Mouse (Mus musculus) limb, embryonic 12.5 days (tissue): Measurements from ENCODE around the gene Rwdd3. TPM values are rescaled to one million over a fixed set of nuclear protein-coding genes. Genes with fewer than 3 reads are reported as not detected.

Experiments used
- ATAC-seq: fragments of 200-750 bp; cut with Nextera tagmentation; 2 replicates; pipeline ENCODE4 v1.8.0; 2017; ENCODE audit warnings: low read depth, moderate TSS enrichment; ENCODE audit not compliant: insufficient number of reproducible peaks, insufficient read depth, low FRiP score, low TSS enrichment
- H3K27ac ChIP-seq: fragments of 300-500 bp; sonication (generic); 2 replicates; pipeline ENCODE4 v1.5.1; 2016; ENCODE audit warnings: mild to moderate bottlenecking, moderate library complexity
- H3K27me3 ChIP-seq: fragments of 300-500 bp; sonication (generic); 2 replicates; pipeline ENCODE4 v1.6.1; 2016; ENCODE audit warnings: mild to moderate bottlenecking, moderate library complexity
- H3K36me3 ChIP-seq: fragments of 300-500 bp; sonication (generic); 2 replicates; pipeline ENCODE4 v1.6.1; 2016; ENCODE audit warnings: mild to moderate bottlenecking, moderate library complexity
- H3K4me1 ChIP-seq: fragments of 300-500 bp; sonication (generic); replicated peaks from 2 replicates; pipeline ENCODE4 v1.6.1; 2016
- H3K4me2 ChIP-seq: fragments of 300-500 bp; sonication (generic); 2 replicates; pipeline ENCODE4 v1.6.1; 2016; ENCODE audit warnings: mild to moderate bottlenecking, moderate library complexity
- H3K4me3 ChIP-seq: fragments of 300-500 bp; sonication (generic); replicated peaks from 2 replicates; pipeline ENCODE4 v1.5.1; 2016; ENCODE audit warnings: mild to moderate bottlenecking
- H3K9ac ChIP-seq: fragments of 300-500 bp; sonication (generic); replicated peaks from 2 replicates; pipeline ENCODE4 v1.6.1; 2016; ENCODE audit warnings: mild to moderate bottlenecking, moderate library complexity
- H3K9me3 ChIP-seq: fragments of 300-500 bp; sonication (generic); 2 replicates; pipeline ENCODE4 v1.6.1; 2016; ENCODE audit warnings: mild to moderate bottlenecking, moderate library complexity
- WGBS: fragments of 180-500 bp; shearing (Covaris S2); methylation state at CpG from one replicate; pipeline ENCODE4 v1.1.7; 2016; 5-methylcytosine and 5-hydroxymethylcytosine counted together
- polyA plus RNA-seq: library from polyadenylated mRNA; unstranded; fragments of >200 nt; fragmentation: Nextera tagmentation; extraction: Ambion mirVana; gene quantifications from 2 replicates; pipeline ENCODE4 v1.2.1, GENCODE M21; 2016

The Rwdd3 gene
- polyA plus RNA-seq, 1 experiment from 2014 or later = 6.5 TPM

GRCm38 (mm10) chr3:121159566-121159965, 11.9 kb downstream of the Rwdd3 start:
- ATAC-seq = 0 out of 2 replicates have a peak, but pooled peaks have one; percentile 9
- no peaks in the 10 kb centered on the region for H3K27me3 ChIP-seq
- WGBS = 75% methylated on average over 10 of the region's 10 CpGs
- no peaks in the 10 kb centered on the region for H3K36me3 ChIP-seq
- H3K4me2 ChIP-seq = no peak overlapping the region
- no peak overlapping the region for H3K9ac ChIP-seq
- no peak overlapping the region for H3K27ac ChIP-seq
- H3K4me3 ChIP-seq = no peak overlapping the region
- H3K9me3 ChIP-seq = no peaks in the 10 kb centered on the region
- H3K4me1 ChIP-seq = peaks cover 30% of the 10 kb centered on the region

- Histone ChIP-seq H3K4me3 (no peak overlapping the region), H3K9me3 (no peaks in the 10 kb centered on the region), H3K9ac (no peak overlapping the region), H3K36me3 (no peaks in the 10 kb centered on the region), H3K4me1 (peaks cover 30% of the 10 kb centered on the region), H3K27ac (no peak overlapping the region), H3K4me2 (no peak overlapping the region), H3K27me3 (no peaks in the 10 kb centered on the region)
- WGBS = 91% methylated on average over 16 of the region's 16 CpGs
- no peak for ATAC-seq
These were observed 12.6 kb downstream of the Rwdd3 start for GRCm38 (mm10) chr3:121158901-121159351.

GRCm38 (mm10) chr3:121157546-121158330, 13.8 kb downstream of the Rwdd3 start:
- no peaks in the 10 kb centered on the region for H3K36me3 ChIP-seq

GRCm38 (mm10) chr3:121156451-121157186, 14.9 kb downstream of the Rwdd3 start:
- no peaks in the 10 kb centered on the region for H3K27me3 ChIP-seq
- no peak overlapping the region for H3K9ac ChIP-seq
- H3K9me3 ChIP-seq = no peaks in the 10 kb centered on the region
- WGBS = 60% methylated on average over 11 of the region's 11 CpGs
- no peak for ATAC-seq
- no peaks in the 10 kb centered on the region for H3K36me3 ChIP-seq
- peak overlapping the region; percentile 32; the same call in 1 of the 2 replicates for H3K4me2 ChIP-seq
- H3K27ac ChIP-seq = peak overlapping the region; percentile 12; the same call in 1 of the 2 replicates
- peaks cover 23% of the 10 kb centered on the region for H3K4me1 ChIP-seq
- H3K4me3 ChIP-seq = no peak overlapping the region

More at GRCm38 (mm10) chr3:121157546-121158330, 13.8 kb downstream of the Rwdd3 start:
- Histone ChIP-seq H3K27me3 (no peaks in the 10 kb centered on the region), H3K9me3 (no peaks in the 10 kb centered on the region), H3K9ac (no peak overlapping the region), H3K4me3 (no peak overlapping the region), H3K4me1 (peaks cover 25% of the 10 kb centered on the region), H3K4me2 (no peak overlapping the region), H3K27ac (no peak overlapping the region)
- 64% methylated on average over 10 of the region's 10 CpGs for WGBS
- ATAC-seq = no peak

GRCm38 (mm10) chr3:121156043-121156442, 15.5 kb downstream of the Rwdd3 start:
- Histone ChIP-seq H3K9ac (no peak overlapping the region), H3K27me3 (no peaks in the 10 kb centered on the region), H3K4me1 (peaks cover 22% of the 10 kb centered on the region), H3K4me3 (no peak overlapping the region), H3K4me2 (peak overlapping the region; percentile 32), H3K9me3 (no peaks in the 10 kb centered on the region), H3K36me3 (no peaks in the 10 kb centered on the region), H3K27ac (no peak overlapping the region)
- ATAC-seq = no peak
- WGBS = 26% methylated on average over 7 of the region's 7 CpGs

GRCm38 (mm10) chr3:121133937-121134336, 37.6 kb downstream of the Rwdd3 start:
- no peaks in the 10 kb centered on the region for H3K36me3 ChIP-seq
- H3K4me1 ChIP-seq = 0 out of 2 replicates have a peak, but pooled peaks cover 3% of the 10 kb centered on the region
- no peaks in the 10 kb centered on the region for H3K27me3 ChIP-seq
- H3K9me3 ChIP-seq = no peaks in the 10 kb centered on the region
- no peak overlapping the region for H3K9ac ChIP-seq
- H3K4me3 ChIP-seq = no peak overlapping the region
- no peak overlapping the region for H3K27ac ChIP-seq
- WGBS = 81% methylated on average over 11 of the region's 11 CpGs
- H3K4me2 ChIP-seq = no peak overlapping the region
- ATAC-seq = no peak

- 0 out of 2 replicates have a peak, but pooled peaks cover 2% of the 10 kb centered on the region for H3K9me3 ChIP-seq
- WGBS = 74% methylated on average over 5 of the region's 5 CpGs
These were observed 38.5 kb downstream of the Rwdd3 start for GRCm38 (mm10) chr3:121133039-121133438.

GRCm38 (mm10) chr3:121127171-121127570, 44.3 kb downstream of the Rwdd3 start:
- H3K4me2 ChIP-seq = no peak overlapping the region
- no peak overlapping the region for H3K27ac ChIP-seq
- no peak for ATAC-seq
- H3K4me1 ChIP-seq = peaks cover 3% of the 10 kb centered on the region; the same call in 1 of the 2 replicates
- 0 out of 2 replicates have a peak, but pooled peaks cover 2% of the 10 kb centered on the region for H3K9me3 ChIP-seq
- WGBS = 79% methylated on average over 2 of the region's 2 CpGs
- H3K27me3 ChIP-seq = no peaks in the 10 kb centered on the region
- H3K9ac ChIP-seq = no peak overlapping the region
- H3K36me3 ChIP-seq = no peaks in the 10 kb centered on the region
- no peak overlapping the region for H3K4me3 ChIP-seq

More at GRCm38 (mm10) chr3:121133039-121133438, 38.5 kb downstream of the Rwdd3 start:
- Histone ChIP-seq H3K27me3 (no peaks in the 10 kb centered on the region), H3K9ac (no peak overlapping the region), H3K4me3 (no peak overlapping the region), H3K36me3 (no peaks in the 10 kb centered on the region), H3K4me1 (0 out of 2 replicates have a peak, but pooled peaks cover 3% of the 10 kb centered on the region), H3K4me2 (no peak overlapping the region), H3K27ac (no peak overlapping the region)
- no peak for ATAC-seq

- Histone ChIP-seq H3K27ac (no peak overlapping the region), H3K4me1 (peaks cover 6% of the 10 kb centered on the region; the same call in 1 of the 2 replicates), H3K9ac (no peak overlapping the region), H3K36me3 (no peaks in the 10 kb centered on the region), H3K4me3 (no peak overlapping the region), H3K27me3 (no peaks in the 10 kb centered on the region), H3K4me2 (no peak overlapping the region), H3K9me3 (0 out of 2 replicates have a peak, but pooled peaks cover 2% of the 10 kb centered on the region)
- ATAC-seq = no peak
- WGBS = 82% methylated on average over 5 of the region's 5 CpGs
These were observed 45.0 kb downstream of the Rwdd3 start for GRCm38 (mm10) chr3:121126476-121126875.

GRCm38 (mm10) chr3:121121072-121121471, 50.4 kb downstream of the Rwdd3 start:
- no peak overlapping the region for H3K27ac ChIP-seq
- H3K4me3 ChIP-seq = no peak overlapping the region
- H3K9ac ChIP-seq = no peak overlapping the region
- H3K4me2 ChIP-seq = no peak overlapping the region
- 61% methylated on average over 5 of the region's 5 CpGs for WGBS
- no peak for ATAC-seq
- H3K4me1 ChIP-seq = peaks cover 3% of the 10 kb centered on the region; the same call in 1 of the 2 replicates
- no peaks in the 10 kb centered on the region for H3K36me3 ChIP-seq
- H3K27me3 ChIP-seq = peaks cover 4% of the 10 kb centered on the region; the same call in 1 of the 2 replicates
- H3K9me3 ChIP-seq = no peaks in the 10 kb centered on the region

GRCm38 (mm10) chr3:121116590-121116989, 54.9 kb downstream of the Rwdd3 start:
- Histone ChIP-seq H3K9me3 (0 out of 2 replicates have a peak, but pooled peaks cover 4% of the 10 kb centered on the region), H3K4me1 (peaks cover 12% of the 10 kb centered on the region), H3K27ac (no peak overlapping the region), H3K27me3 (peaks cover 4% of the 10 kb centered on the region; the same call in 1 of the 2 replicates), H3K36me3 (no peaks in the 10 kb centered on the region), H3K4me2 (no peak overlapping the region), H3K4me3 (no peak overlapping the region), H3K9ac (no peak overlapping the region)
- ATAC-seq = no peak
- 69% methylated on average over 13 of the region's 13 CpGs for WGBS
